Mouse (Mus musculus): ENCODE measurements around the gene Mid1.
A peak's percentile ranks its signal among the peaks of the same experiment; 100 is the strongest.
"Not testable (repeated sequence)": the region's sequence is repeated elsewhere in the genome, so short reads cannot be mapped to it uniquely, and the experiment has no call there.

Mid1 gene

DNA sequence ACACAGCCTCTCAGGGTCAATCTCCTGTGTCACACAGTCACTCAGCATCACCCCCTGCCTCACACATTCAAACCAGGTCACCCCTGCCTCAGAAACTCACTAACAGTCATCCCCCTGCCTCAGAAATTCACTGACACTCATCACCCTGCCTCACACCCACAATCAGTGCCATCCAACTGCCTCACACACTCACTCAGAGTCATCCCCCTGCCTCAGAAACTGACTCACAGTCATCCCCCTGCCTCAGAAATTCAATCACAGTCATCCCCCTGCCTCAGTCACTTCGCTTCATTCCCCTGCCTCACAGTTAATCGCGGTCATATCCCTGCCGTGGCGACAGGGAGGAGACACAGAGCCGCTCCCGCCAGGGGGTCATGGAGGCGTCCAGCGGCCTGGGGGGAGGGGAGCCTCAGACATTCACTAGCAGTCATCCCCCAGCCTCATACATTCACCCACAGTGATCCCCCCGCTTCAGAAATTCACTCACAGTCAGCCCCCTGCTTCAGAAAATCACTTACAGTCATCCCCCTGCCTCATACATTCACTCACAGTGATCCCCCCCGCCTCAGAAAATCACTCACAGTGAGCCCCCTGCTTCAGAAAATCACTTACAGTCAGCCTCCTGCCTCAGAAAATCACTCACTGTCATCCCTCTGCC, 314.4 kb downstream of the Mid1 start:
- DNase-seq (ENCODE audit: low read depth, low spot score), result not testable (repeated sequence)

DNA sequence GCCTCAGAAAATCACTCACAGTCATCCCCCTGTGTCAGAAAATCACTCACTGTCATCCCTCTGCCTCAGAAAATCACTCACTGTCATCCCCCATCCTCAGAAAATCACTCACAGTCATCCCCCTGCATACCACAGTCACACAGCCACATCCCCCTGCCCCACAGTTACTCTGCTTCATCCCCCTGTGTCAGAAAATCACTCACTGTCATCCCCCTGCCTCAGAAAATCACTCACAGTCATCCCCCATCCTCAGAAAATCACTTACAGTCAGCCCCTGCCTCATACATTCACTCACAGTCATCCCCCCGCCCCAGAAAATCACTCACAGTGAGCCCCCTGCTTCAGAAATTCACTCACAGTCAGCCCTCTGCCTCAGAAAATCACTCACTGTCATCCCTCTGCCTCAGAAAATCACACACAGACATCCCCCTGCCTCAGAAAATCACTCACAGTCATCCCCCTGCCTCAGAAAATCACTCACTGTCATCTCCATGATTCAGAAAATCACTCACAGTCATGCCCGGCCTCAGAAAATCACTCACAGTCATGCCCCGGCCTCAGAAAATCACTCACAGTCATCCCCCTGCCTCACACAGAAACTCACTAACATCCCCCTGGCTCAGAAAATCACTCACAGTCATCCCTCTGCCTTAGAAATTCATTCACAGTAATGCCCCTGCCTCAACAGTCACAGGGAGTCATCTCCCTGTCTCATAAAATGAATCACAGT, 315.1 kb downstream of the Mid1 start:
- DNase-seq (ENCODE audit: low read depth, low spot score), result not testable (repeated sequence)

DNA sequence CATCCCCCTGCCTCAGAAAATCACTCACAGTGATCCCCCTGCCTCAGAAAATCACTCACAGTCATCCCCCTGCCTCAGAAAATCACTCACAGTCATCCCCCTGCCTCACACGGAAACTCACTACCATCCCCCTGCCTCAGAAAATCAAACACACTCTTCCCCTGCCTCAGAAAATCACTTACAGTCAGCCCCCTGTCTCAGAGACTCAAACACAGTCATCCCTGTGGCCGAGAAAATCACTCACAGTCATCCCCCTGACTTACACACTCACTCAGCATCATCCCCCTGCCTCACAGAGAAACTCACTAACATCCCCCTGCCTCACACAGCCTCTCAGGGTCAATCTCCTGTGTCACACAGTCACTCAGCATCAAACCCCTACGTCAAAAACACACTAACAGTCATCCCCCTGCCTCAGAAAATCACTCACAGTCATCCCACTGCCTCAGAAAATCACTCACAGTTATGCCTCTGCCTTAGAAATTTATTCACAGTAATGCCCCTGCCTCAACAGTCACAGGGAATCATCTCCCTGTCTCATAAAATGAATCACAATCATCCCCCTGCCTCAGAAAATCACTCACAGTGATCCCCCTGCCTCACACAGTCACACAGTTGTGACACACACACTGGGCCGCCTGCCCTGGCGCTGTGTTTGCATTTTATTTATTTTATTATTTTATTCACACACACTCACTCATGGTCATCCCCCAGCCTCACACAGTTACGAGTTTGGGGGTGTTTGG, 315.8 kb downstream of the Mid1 start:
- DNase-seq (ENCODE audit: low read depth, low spot score), result not testable (repeated sequence)

DNA sequence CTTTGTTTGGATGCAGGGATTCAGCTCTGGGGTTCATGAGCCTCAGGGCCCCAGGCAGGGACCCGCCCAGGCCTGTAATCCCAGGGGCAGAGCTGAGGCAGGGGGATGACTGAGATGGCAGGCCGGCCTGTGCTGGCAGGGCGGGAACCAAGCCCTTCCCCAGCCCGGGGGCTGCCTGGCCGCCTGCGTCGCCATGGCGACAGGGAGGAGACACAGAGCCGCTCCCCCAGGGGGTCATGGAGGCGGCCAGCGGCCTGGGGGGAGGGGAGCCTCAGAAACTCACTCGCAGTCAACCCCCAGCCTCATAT, 316.3 kb downstream of the Mid1 start:
- DNase-seq (ENCODE audit: low read depth, low spot score), result not testable (repeated sequence)

DNA sequence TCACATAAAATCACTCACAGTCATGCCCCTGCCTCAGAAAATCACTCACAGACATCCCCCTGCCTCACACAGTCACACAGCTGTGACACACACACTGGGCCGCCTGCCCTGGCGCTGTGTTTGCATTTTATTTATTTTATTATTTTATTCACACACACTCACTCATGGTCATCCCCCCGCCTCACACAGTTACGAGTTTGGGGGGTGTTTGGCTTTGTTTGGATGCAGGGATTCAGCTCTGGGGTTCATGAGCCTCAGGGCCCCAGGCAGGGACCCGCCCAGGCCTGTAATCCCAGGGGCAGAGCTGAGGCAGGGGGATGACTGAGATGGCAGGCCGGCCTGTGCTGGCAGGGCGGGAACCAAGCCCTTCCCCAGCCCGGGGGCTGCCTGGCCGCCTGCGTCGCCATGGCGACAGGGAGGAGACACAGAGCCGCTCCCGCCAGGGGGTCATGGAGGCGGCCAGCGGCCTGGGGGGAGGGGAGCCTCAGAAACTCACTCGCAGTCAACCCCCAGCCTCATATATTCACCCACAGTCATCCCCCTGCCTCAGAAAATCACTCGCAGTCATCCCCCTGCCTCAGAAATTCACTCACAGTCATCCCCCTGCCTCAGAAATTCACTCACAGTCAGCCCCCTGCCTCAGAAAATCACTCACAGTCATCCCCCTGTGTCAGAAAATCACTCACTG, 317.7 kb downstream of the Mid1 start:
- not testable (repeated sequence) for DNase-seq (ENCODE audit: low read depth, low spot score)

DNA sequence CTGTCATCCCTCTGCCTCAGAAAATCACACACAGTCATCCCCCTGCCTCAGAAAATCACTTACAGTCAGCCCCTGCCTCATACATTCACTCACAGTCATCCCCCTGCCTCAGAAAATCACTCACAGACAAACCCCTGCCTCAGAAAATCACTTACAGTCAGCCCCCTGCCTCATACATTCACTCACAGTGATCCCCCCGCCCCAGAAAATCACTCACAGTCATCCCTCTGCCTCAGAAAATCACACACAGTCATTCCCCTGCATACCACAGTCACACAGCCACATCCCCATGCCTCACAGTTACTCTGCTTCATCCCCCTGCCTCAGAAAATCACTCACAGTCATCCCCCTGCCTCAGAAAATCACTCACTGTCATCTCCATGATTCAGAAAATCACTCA, 318.5 kb downstream of the Mid1 start:
- DNase-seq (ENCODE audit: low read depth, low spot score), result not testable (repeated sequence)

DNA sequence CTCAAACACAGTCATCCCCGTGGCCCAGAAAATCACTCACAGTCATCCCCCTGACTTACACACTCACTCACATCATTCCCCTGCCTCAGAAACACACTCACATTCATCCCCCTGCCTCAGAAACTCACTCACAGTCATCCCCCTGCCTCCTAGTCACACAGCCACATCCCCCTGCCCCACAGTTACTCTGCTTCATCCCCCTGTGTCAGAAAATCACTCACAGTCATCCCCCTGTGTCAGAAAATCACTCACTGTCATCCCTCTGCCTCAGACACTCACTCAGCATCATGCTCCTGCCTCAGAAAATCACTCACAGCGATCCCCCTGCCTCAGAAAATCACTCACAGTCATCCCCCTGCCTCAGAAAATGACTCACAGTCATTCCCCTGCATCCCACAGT, 319.2 kb downstream of the Mid1 start:
- not testable (repeated sequence) for DNase-seq (ENCODE audit: low read depth, low spot score)

DNA sequence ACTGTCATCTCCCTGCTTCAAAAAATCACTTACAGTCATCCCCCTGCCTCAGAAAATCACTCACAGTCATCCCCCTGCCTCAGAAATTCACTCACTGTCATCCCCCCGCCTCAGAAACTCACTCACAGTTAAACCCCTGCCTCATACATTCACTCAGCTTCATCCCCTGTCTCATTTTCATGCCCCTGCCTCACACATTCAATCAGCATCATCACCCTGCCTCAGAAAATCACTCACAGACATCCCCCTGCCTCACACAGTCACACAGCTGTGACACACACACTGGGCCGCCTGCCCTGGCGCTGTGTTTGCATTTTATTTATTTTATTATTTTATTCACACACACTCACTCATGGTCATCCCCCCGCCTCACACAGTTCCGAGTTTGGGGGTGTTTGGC, 319.8 kb downstream of the Mid1 start:
- not testable (repeated sequence) for DNase-seq (ENCODE audit: low read depth, low spot score)

DNA sequence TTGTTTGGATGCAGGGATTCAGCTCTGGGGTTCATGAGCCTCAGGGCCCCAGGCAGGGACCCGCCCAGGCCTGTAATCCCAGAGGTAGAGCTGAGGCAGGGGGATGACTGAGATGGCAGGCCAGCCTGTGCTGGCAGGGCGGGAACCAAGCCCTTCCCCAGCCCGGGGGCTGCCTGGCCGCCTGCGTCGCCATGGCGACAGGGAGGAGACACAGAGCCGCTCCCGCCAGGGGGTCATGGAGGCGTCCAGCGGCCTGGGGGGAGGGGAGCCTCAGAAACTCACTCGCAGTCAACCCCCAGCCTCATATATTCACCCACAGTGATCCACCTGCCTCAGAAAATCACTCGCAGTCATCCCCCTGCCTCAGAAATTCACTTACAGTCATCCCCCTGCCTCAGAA, 320.2 kb downstream of the Mid1 start:
- not testable (repeated sequence) for DNase-seq (ENCODE audit: low read depth, low spot score)

DNA sequence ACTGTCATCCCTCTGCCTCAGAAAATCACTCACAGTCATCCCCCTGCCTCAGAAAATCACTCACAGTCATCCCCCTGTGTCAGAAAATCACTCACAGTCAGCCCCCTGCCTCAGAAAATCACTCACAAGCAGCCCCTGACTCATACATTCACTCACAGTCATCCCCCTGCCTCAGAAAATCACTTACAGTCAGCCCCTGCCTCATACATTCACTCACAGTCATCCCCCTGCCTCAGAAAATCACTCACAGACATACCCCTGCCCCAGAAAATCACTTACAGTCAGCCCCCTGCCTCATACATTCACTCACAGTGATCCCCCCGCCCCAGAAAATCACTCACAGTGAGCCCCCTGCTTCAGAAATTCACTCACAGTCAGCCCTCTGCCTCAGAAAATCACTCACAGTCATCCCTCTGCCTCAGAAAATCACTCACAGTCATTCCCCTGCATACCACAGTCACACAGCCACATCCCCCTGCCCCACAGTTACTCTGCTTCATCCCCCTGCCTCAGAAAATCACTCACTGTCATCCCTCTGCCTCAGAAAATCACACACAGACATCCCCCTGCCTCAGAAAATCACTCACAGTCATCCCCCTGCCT, 320.8 kb downstream of the Mid1 start:
- DNase-seq (ENCODE audit: low read depth, low spot score), result not testable (repeated sequence)

DNA sequence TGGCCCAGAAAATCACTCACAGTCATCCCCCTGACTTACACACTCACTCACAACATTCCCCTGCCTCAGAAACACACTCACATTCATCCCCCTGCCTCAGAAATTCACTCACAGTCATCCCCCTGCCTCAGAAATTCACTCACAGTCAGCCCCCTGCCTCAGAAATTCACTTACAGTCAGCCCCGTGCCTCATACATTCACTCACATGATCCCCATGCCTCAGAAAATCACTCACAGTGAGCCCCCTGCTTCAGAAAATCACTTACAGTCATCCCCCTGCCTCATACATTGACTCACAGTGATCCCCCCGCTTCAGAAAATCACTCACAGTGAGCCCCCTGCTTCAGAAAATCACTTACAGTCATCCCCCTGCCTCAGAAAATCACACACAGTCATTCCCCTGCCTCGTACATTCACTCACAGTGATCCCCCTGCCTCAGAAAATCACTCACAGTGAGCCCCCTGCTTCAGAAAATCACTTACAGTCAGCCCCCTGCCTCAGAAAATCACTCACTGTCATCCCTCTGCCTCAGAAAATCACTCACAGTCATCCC, 321.8 kb downstream of the Mid1 start:
- not testable (repeated sequence) for DNase-seq (ENCODE audit: low read depth, low spot score)

DNA sequence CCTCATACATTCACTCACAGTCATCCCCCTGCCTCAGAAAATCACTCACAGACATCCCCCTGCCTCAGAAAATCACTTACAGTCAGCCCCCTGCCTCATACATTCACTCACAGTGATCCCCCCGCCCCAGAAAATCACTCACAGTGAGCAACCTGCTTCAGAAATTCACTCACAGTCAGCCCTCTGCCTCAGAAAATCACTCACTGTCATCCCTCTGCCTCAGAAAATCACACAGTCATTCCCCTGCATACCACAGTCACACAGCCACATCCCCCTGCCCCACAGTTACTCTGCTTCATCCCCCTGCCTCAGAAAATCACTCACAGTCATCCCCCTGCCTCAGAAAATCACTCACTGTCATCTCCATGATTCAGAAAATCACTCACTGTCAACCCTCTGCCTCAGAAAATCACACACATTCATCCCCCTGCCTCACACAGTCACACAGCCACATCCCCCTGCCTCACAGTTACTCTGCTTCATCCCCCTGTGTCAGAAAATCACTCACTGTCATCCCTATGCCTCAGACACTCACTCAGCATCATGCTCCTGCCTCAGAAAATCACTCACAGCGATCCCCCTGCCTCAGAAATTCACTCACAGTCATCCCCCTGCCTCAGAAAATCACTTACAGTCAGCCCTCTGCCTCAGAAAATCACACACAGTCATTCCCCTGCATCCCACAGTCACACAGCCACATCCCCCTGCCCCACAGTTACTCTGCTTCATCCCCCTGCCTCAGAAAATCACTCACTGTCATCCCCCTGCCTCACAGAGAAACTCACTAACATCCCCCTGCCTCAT, 322.6 kb downstream of the Mid1 start:
- not testable (repeated sequence) for DNase-seq (ENCODE audit: low read depth, low spot score)

DNA sequence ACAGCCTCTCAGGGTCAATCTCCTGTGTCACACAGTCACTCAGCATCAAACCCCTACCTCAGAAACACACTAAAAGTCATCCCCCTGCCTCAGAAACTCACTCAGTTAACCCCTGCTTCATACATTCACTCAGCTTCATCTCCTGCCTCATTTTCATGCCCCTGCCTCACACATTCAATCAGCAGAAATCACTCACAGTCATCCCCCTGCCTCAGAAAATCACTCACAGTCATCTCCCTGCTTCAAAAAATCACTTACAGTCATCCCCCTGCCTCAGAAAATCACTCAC, 323.1 kb downstream of the Mid1 start:
- DNase-seq (ENCODE audit: low read depth, low spot score), result not testable (repeated sequence)

DNA sequence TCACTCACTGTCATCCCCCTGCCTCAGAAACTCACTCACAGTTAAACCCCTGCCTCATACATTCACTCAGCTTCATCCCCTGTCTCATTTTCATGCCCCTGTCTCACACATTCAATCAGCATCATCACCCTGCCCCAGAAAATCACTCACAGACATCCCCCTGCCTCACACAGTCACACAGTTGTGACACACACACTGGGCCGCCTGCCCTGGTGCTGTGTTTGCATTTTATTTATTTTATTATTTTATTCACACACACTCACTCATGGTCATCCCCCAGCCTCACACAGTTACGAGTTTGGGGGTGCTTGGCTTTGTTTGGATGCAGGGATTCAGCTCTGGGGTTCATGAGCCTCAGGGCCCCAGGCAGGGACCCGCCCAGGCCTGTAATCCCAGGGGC, 323.6 kb downstream of the Mid1 start:
- not testable (repeated sequence) for DNase-seq (ENCODE audit: low read depth, low spot score)

DNA sequence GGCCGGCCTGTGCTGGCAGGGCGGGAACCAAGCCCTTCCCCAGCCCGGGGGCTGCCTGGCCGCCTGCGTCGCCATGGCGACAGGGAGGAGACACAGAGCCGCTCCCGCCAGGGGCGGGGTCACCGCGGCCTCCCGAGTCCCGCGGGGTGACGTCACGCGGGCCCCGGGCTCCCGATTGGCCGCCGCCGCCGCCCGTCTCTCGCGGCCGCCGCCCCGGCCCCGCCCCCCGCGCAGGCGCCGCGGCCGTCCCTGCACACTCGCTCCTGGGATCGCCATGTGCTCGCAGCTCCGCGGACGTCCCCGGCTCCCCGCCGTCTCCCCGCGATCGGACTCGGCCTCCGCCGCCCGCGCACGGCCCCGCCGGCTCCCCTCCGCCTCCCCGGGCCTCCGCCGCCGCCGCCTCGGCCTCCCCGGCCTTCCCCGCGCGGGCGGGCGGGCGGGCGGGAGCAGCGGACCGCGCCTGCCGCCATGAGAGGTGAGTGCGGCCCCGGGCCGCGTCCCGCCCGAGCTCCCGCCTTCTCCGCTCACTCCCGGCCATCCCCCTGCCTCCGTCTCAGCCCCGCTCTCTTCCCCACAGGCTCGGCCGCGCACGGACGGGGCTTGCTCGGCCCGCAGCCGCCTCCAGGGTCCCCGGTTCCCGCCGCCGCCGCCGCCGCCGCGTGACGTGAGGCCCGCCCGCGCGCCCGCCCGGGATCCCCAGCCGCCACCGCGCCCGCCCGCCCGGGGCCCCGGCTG, 324.2 kb downstream of the Mid1 start, which contains the start of gene Gm21887:
Gene Gm21887, plus strand, starts transcription at position 644 of the 735 bp plus-strand sequence.
- peak; percentile 100 for DNase-seq (ENCODE audit: low read depth, low spot score)

DNA sequence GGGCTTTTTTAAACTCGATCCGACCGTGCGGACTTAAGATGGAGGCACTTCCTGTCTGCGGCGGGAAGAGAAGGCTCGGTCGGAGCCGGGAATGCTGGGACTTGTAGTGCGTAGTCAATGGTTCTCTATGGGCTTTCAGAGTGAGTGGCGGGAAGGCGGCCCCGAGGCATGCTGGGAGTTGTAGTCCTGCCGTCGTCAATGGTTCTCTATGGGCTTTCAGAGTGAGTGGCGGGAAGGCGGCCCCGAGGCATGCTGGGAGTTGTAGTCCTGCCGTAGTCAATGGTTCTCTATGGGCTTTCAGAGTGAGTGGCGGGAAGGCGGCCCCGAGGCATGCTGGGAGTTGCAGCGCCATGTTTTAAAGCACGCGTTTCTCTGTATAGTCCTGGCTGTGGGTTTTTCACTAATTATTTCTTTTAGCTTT, 324.8 kb downstream of the Mid1 start:
- peak; percentile 100 for DNase-seq (ENCODE audit: low read depth, low spot score)

DNA sequence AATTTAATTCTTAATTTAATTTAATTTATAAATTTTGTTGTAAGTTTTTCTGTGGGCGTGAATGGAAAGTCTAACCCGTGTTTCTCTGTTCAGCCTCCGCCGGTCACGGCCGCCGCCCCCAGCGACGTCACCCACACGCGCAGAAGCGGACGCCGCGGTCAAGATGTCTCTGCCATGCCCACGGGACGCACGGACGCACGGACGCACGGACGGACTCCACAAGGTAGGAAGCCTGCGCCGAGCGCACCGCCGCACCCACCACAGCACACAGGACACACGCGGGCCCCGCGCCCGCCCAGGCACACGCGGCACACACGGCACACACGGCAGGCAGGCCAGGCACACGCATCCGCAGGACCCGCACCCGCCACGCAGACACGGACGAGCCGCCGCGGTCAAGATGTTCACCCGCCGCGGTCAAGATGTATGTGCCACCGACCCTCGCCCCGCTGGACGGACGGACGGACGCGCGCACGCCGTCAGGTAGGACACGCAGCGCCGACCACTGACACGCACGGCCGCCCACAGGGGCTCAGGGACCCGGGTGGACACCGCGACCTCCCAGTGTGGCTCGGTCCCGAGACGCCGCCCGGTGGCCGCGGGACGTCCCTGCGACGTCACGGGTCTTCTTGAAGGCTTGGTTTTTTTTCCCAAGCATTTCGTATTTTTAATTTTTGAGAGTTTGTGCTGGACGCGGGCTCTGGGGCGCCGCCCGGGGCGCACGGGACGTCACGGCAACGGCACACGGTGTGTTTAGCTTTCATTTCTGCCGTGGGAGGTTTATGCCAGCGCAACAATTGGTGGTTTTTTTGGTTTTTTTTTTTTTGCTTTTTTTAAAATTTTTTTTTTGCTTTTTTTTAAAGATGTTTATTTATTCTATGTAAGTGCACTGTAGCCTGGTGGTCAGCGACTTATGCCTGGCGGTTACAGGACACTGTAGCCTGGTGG, 325.9 kb downstream of the Mid1 start:
- not testable (repeated sequence) for DNase-seq (ENCODE audit: low read depth, low spot score)

DNA sequence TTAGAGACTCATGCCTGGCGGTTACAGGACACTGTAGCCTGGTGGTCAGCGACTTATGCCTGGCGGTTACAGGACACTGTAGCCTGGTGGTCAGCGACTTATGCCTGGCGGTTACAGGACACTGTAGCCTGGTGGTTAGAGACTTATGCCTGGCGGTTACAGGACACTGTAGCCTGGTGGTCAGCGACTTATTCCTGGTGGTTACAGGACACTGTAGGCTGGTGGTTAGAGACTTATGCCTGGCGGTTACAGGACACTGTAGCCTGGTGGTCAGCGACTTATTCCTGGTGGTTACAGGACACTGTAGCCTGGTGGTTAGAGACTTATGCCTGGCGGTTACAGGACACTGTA, 326.5 kb downstream of the Mid1 start:
- not testable (repeated sequence) for DNase-seq (ENCODE audit: low read depth, low spot score)

DNA sequence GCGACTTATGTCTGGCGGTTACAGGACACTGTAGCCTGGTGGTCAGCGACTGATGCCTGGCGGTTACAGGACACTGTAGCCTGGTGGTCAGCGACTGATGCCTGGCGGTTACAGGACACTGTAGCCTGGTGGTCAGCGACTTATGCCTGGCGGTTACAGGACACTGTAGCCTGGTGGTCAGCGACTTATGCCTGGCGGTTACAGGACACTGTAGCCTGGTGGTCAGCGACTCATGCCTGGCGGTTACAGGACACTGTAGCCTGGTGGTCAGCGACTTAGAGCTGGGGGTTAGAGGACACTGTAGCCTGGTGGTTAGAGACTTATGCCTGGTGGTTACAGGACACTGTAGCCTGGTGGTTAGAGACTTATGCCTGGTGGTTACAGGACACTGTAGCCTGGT, 328.4 kb downstream of the Mid1 start:
- DNase-seq (ENCODE audit: low read depth, low spot score), result not testable (repeated sequence)

All from WW6 (cell line).